Mouse (Mus musculus) induced T-regulatory cell, adult 2 months (primary cell): Measurements from ENCODE around the gene Hk2.

ENCODE experiments used
- DNase-seq: peaks from one replicate; pipeline ENCODE4 v3.0.0-alpha.2; 2012; ENCODE audit warnings: low read depth

Hk2 gene

DNA sequence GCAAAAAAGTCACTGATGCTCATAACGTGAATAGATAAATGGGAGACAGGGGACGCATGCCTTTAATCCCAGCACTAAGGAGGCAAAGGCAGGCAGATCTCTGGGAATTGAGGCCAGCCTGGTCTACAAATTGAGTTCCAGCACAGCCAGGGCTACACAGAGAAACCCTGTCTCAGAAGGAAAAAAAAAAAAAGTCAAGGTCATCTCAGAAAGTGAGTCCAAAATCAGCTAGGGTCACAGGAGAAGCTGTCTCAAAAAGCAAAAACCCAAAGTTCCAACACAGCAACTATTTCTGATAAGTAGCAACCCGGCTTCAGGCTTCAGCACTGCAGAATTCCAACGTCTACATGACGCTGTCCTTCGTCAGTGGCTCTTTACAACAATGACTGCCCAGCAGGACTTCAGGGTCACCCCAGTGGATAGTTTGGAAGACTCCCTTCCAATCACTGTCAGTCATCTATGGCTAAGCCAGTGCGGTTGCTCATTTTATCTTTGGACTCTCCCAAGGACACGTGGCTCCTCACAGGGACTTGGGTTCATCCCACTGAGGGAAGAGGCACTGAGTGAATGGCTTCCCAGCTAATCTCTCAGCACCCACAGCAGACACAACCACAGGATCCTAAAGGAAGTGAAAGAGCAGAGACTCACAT lies 33.3 kb downstream of the Hk2 start:
- DNase-seq, result no peak

DNA sequence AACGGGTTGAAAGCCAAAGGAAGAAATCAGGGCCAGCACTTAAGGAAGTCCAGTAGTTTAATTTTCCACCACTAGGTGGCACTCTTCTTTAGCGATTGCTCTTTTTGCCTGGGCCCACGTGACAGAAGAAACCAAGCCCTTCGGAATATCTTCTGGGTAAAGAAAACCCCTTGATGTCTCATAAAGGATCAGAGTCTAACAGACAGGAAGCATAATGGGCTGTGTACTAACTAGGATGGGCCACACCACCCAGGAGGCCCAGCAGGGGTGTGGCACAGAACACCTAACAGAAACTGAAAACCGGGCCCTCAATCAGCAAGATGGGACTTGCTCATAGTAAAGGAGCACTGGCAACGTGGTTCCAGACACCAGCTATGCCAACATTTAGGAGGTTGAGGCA lies 34.0 kb downstream of the Hk2 start:
- peak; percentile 96 for DNase-seq

DNA sequence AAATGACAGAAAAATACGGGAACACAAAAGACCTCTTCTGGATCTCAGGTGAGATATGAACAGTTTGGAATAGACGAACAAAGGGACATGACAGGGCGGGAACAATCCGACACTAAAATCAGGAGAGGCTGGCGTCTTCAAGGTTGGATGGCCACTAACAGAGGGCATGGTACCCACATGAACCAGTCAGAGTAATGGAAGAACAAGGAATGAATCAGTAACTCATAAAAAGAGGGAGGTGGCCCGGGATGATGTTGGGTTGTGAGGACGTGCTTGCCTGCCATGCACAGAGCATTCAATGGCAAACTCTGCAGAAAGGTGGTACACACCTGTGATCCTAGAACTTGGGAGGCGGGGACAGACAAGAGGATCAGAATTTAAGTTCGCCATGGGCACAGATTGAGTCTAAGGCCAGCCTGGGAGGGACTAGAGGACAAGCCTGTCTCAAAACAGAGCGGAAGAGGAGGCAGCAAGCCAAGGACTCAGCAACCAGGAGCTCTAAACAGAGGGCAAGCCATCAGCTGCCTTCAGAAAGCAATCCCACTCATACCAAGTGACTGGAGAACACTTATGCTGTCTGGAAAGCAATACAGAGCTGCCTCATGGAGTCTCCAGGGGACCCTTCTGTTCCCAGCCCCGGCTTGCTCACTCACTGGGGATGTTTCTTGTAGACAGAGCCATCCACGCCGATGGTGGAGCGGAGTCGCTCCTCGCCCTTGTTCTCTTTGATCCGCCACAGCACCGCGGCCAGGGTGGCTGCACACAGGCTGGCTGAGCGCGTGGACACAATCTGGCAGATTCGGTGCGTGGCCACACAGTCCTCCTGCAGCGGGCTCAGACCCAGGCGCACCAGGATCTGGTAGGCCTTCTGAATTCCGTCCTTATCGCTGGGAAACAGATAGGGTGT lies 36.4 kb downstream of the Hk2 start:
- DNase-seq, result no peak

DNA sequence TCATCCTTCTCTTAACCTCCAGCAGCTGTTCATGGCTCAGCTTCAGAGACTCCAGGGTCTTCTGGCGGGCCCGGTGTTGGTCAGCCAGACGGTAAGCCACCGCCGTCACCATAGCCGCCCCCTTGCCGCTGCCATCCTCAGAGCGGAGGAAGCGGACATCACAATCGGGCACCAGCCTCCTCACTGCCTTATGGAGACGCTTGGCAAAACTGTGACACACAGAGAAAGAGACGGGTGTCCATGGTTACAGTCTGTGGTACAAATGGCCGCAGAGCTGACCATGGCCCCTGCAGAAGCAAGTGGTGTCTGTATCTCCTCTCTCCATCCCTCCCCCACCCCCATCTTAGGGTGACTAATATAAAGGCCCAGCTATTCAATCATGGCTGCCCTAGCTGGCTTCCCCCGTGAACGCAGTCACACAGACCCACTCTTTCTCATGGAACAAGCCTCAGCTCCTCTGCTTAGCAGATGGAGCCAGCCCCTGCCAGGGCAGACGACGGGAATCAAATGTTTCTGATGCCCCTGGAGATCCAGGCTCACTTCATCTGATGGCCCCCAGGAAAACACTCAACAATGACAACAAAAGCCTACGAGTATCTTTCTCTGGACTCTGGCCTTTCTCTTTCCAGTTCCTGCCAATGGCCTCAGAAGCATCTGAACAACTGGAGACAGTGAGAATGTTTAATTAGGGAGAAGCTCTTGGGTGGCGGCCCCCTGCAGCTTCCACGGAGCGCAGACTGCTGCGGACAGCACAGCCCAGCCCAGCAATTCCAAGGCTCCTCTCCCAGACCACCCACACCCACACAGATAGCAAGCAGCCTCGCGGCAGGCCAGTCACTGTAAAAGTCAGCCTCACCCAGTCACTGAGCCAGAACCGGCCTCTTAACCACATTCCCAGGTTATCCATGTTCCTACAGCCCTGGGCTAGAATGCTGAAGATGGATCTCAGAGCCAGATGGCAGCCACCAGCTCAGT lies 37.3 kb downstream of the Hk2 start:
- DNase-seq, result no peak

DNA sequence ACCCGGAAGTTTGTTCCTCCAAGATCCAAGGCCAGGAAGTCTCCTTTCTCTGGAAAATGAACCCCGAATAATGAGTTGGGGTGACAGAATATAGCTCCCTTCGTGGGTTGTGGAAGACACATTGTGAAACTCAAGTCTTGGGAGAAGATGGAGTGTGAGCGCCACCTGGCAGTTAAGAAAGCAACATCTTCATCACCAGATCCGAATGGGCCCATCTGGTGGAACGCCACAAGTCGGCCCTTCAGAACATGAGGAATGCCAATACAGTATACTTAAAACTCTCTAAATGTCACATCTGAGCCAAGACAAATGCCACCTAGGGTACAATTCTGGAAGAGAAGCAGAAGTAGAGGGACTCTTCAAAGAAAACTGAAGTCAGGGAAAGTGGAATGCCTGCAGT lies 38.9 kb downstream of the Hk2 start:
- DNase-seq, result no peak

DNA sequence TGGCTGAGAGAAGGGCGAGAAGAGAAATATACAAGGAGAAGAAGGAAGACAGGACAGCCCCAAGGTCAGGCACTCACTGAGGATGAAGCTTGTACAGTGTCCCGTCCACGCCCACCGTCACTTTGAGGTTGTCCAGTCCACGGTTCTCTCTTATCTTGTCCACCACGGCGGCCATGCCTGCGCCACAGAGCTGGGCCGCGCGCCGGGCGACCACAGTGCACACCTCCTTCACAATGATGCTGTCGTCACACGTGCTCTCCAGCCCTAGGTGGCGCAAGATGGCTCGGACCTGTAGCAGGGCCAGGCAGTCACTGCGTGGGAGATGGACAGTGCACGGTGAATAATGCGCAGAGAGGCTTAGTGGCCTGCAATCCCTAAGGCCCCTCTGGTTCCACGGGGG lies 45.6 kb downstream of the Hk2 start:
- DNase-seq, result no peak

DNA sequence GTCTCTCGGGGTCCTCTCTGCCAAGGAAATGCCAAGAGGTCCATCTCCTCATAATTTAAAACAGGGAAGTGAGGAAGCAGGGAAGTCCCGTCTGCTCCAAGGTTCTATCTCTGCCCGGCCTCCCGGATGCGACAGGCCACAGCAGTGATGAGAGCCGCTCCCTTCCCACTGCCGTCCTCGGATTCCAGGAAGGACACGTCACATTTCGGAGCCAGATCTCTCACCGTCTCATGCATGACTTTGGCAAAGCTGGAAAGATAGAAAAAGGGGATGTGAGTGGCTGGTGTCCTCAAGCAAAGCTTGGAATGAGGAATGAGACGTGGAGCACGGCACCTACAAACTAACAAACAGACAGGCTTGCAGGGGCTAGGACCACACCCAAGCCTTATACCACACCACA lies 47.0 kb downstream of the Hk2 start:
- DNase-seq, result no peak

DNA sequence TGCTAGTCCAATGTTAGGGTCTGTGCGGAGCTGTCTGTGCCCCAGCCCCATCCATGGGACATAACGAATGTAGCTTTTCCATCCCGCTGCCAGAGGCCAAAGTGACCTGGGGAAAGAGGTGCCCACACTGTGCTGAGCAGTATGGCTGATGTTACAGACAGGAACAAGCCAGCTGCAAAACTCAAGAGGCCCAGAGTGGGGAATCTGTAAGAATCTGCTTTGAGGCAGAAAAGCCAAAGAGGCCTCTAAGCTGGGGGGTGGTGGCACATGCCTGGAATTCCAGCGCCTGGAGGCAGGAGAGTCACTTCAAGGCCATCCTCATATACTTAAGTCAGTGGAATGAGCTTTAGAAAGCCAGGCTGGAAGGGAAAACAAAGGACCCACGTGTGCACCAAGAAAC lies 50.9 kb downstream of the Hk2 start:
- DNase-seq, result no peak

DNA sequence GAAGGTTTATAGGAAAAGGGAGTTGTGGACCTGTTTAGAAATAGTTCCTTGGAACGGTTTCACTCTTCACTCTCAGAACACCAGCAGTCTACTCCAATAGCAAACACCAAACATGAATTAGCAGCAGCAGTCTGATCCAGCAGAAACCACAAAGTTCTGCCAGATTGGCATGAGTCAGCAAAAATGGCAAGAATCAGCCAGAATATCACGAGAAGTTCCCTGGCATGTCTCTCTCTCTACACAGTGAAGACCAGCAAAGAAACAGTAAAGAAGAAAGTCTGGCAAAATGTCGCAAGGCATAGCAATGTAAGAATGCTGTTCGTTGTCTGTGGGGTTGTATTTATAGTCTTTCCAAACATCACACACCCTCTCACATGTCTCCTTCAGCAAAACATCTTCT lies 58.1 kb downstream of the Hk2 start:
- no peak for DNase-seq

DNA sequence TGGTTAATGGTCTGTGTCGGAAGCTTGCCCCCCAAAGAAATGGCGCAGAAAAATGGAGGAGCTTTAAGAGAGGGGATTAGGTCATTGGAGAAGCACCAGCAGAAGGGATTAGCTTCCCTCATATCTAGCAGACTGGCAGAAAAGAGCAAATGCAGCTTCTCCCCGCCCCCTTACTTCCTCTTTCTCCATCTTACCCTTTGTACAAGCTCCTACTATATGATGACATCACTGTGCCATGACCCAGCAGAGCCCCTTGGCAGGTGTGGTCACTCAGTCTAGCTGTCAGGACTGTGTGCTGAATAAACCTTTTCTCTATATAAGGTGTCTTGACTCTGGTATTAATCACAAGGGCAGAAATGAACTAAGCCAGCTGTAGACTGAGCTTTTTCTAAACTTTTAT lies 58.6 kb downstream of the Hk2 start:
- DNase-seq, result no peak

DNA sequence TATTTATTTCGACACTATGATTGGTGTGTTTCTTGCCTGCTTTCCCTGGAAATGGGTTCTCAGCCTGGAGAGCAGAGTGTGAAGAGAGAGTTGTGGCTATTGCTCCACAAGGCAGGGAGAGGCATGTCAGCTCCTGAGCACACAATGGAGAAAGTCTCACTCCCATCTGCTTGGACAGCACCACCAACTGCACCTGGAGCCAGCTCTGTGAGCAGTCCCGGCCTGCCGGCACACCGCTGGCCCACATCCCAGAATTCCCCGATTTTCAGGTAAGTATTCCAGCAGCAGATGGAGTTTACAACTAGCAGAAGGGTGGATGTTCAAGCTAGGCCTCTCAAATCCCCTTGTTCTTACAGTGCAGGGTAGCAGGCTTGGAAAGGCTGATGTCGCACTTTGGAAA lies 59.0 kb downstream of the Hk2 start:
- no peak for DNase-seq

DNA sequence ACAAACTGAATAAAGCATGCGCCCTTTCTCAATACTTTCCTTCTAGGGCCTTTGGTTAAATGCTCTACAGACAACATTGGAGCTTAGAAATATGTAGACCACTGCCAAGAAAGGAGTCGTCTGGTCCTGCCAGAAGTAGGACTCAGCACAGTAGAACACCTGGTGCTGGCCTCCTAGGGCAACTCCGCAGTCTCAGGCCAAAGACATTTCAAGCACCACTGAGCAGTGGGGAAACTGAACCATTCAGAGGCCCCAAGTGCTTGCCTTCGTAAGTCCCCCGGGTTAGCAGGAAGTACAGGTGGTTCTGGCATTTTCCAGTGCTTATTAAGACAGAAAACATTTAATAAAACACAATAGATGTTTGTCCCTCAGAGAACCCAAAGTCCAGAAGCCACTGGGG lies 59.4 kb downstream of the Hk2 start:
- DNase-seq, result no peak

DNA sequence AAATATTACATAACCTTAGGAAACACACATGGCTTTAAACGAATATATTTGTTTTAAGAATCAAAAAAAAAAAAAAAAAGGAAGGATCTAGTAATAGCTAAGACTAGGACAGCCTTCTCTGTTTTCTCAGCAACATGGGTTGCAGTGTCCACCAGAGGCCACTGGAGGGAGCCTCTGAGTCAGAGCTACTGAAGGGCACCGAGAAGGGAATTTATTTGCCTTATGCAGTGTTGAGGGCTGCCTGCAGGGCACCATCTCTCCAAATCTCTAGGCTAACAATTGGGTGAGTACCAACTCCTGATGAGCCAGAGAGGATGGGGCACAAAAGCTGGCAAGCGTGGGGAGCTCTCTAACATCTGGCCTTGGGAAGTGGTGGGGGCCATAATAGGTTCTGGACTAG lies 60.0 kb downstream of the Hk2 start:
- DNase-seq, result peak; percentile 84

DNA sequence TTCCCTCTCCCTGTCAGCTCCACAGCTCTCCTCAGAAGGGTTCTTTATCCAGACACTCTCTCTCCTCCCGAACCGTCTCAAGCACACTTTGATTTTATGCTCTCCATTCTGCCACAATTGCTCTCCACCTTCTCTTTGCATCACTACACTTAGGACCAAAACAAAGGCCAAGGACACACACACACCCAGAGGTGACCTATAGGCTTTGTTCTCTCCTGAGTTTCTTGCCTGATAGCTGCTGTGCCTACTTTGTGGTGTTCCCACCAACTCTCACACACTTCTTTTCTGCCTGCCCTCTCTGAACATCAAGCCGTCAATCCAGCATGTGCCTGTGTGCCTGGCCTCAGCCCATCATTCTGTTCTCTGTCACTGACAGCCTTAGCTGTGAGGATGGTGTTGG lies 66.5 kb downstream of the Hk2 start:
- no peak for DNase-seq

DNA sequence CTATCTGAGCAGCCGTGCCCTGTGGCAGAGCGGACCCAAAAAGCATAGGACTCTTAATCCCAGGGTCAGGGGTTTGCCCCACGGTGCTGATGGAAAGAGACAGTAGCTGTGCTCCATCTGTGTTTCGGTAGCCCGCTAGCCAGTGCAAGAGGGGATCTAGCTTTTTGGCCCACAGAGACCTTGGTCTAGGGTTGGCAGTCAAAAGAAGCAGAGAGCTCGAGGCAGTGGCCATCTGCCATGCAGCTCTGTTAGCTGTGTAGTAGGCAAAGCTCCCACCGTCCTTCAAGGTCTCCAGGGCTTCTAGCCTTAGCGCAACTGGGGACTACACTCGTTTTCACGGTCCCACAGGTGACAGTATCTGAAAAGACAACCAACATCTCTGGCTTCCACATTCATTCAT lies 67.0 kb downstream of the Hk2 start:
- no peak for DNase-seq

DNA sequence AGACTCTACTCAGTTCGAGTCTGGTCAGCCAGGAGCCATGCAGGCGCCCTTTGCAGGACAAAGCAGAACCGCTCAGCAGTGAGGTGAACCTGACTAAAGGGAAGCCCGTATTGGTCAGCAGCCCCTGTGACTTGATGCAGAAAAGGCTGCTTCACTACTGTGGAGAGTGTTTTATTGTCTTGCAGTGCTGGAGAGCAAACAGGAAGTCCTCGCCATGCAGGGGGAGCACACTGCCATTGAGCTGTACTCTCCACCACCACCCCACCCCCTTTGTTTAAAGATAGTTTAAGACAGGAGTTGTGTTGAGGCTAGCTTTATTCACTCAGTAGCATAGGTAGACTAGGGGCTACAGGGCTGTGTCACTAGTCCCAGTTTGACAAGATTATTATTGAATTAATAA lies 69.0 kb downstream of the Hk2 start, which contains the start of gene Pole4:
Gene Pole4 (minus strand): TSS at position 145 of the 400 bp plus-strand sequence.
- no peak for DNase-seq

DNA sequence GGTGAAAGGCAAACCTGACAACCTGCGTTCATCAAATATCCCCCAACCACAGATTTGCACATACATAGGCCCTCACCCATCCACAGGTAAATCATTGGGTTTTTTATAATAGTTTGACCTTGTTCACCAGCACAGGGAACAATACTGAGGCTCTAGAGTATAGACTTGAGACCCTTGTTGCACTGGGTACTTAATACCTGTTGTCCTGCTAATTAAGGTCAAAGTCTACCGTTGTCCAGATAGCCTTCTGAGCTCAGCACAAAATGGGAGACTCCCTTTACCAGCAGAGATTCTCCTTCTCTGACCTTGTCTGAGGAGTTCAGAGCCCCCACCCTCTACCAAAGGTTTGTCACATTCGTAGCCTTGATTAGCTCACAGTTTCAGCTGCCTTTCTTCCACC lies 70.5 kb downstream of the Hk2 start:
- no peak for DNase-seq

DNA sequence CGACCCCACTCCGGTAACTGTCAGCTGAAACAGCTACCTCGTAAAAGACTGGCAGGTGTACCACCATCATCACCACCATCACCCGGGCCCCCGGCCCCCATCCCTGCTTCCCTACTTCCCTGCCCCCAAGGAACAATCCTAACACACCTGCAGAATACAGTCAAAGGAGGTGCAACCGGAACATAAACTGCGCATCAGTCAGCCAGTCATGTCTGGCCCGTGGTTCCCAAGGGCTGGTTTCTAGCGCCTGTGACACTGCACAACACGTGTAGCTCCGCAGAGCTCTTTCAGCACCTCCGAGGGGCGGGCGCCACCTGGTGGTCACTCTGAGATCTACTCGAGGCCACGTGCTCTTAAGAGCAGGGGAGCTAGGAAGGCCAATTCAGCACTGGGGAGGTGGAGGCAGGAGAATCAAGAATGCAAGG lies 71.6 kb downstream of the Hk2 start:
- peak; percentile 88 for DNase-seq

DNA sequence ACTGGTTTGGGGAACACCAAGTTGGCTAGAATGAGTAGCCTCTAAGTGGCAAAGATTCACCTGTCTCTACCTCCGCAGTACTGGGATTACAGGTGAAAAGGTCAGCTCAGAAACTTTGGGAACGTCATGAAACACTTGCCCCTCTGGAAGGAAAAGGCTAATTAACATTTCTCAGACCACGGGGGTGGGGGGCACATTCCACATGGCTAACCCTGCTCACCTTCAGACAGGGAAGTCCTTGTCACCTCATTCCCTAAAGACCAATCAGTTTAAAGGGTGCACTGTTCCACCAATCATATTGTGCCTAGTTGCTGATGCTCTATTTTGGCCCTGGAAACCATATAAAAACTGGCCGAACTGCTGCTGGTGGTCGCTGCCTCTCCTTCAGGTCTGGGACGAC lies 73.0 kb downstream of the Hk2 start:
- DNase-seq, result no peak

DNA sequence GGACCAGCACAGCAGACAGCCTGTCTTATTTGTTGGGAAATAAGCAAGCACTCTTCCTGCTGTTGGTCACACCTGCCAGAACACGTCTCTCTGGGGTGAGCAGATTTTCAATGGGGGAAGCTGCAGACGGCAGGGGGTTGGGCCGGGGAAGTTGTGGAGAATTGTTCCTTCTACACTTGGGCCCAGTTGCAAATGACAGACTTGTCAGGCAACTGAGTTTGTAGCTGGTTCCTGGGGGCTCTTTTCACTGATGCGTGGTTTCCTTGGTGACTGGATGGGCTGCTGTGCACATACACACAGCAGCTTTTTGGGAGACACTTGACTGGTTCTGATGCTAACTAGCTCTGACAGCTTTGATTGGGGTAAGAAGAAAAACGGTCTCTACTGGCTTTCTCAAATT lies 74.4 kb downstream of the Hk2 start:
- no peak for DNase-seq

DNA sequence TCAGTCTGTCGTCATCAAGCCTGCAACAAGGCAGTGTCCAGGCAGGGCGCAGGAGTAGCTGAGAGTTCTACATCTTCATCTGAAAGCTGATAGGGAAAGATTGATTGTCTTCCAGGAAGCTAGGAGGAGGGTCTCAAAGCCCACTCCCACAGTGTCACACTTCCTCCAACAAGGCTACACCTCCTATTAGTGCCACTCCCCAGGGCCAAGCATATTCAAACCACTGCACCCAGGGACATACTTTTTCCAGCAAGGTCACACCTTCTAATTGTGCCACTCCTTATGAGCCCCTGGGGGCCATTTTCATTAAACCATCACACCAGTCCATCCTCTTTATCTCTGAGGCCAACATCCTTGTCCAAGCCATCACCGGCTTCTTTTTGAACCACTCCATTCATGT lies 77.5 kb downstream of the Hk2 start:
- DNase-seq, result no peak

DNA sequence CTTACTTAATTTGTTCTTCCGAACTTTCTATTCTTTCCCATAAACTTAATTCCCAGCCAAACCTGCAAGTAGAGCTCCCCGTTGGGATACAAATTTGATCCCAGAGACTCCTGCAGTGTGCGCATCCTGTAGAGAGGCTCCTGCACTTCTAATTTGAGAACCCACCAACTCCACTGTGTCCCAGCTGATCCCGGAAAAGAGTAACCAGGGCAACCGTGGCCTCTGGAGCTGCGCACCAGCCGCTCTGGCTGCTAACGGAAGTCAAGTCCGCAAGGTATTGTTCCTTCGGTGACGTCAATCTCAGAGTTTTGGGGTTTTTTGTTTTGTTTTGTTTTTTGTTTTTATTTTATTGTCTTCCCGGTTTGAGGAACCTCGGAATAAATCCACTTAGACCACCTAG lies 79.6 kb downstream of the Hk2 start:
- no peak for DNase-seq

DNA sequence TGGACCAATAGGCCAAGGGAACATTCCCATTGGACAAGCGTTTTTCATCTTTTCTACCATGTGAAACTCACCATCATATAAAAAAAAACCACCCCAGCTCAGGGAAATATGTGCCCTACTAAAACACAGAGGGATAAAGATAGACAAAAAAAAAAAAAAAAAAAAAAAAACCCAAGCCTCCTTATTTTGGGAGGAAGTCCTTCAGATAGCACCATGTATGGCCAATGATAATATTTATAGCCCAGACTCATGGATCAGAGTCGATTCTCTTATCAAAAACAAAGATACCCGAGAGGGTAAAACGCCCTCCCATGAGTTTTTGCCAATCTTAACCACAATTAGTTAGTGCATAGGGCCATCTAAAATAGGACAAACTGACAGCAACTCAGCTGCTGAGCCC lies 84.8 kb downstream of the Hk2 start:
- no peak for DNase-seq
